Mouse (Mus musculus) lung, postnatal 4 days (tissue): ENCODE results near the gene Ssxb8.
"Not testable (repeated sequence)": the region's sequence is repeated elsewhere in the genome, so short reads cannot be mapped to it uniquely, and the experiment has no call there.

ENCODE experiments used
- DNase-seq, 2 experiments: peaks; one replicate each; pipeline ENCODE4 v3.0.0; 2021

Ssxb8 gene

GRCm38 (mm10) chrX:8690744-8691143, at the start of gene Ssxb8:
Ssxb8 (minus strand) TSS chrX:8690844.
- not testable (repeated sequence) for DNase-seq

GRCm38 (mm10) chrX:8732907-8733306, 42.3 kb upstream of the Ssxb8 start:
- DNase-seq = peak in 1 of 2 experiments; percentile 14

- DNase-seq = no peak
Measured at GRCm38 (mm10) chrX:8663085-8663484, 27.6 kb downstream of the Ssxb8 start.
